Mouse (Mus musculus) olfactory bulb, adult 2 months (tissue): ENCODE results near the gene Ehhadh. TPM values are rescaled to one million over a fixed set of nuclear protein-coding genes. Genes with fewer than 3 reads are reported as not detected.

Source experiments
- H3K27ac ChIP-seq: fragments of 200-500 bp; 2 replicates; pipeline ENCODE4 v1.5.1; 2012; ENCODE audit warnings: low read depth, low read length; ENCODE audit not compliant: insufficient read depth
- H3K4me1 ChIP-seq: fragments of 200-500 bp; 2 replicates; pipeline ENCODE4 v1.6.1; 2012; ENCODE audit warnings: low read length; ENCODE audit not compliant: control insufficient read depth, insufficient read depth
- H3K4me3 ChIP-seq: fragments of 200-500 bp; 2 replicates; pipeline ENCODE4 v1.5.1; 2012; ENCODE audit warnings: mild to moderate bottlenecking, low read depth, low read length, moderate library complexity; ENCODE audit not compliant: insufficient read depth
- CTCF ChIP-seq: fragments of 200-500 bp; IDR thresholded peaks from 2 replicates; pipeline ENCODE4 v1.5.1; 2012; ENCODE audit warnings: low read depth, mild to moderate bottlenecking, low read length, moderate library complexity; ENCODE audit not compliant: insufficient read depth
- POLR2A ChIP-seq: fragments of 200-500 bp; IDR thresholded peaks from 2 replicates; pipeline ENCODE4 v1.6.1; 2012; ENCODE audit warnings: mild to moderate bottlenecking, low read depth, low read length, moderate library complexity; ENCODE audit not compliant: insufficient read depth
- WGBS: fragments of 180-500 bp; shearing (Covaris S2); methylation state at CpG from one replicate; pipeline ENCODE4 v1.1.7; 2018; 5-methylcytosine and 5-hydroxymethylcytosine counted together
- polyA plus RNA-seq: library from polyadenylated mRNA; stranded (reverse); fragments of >200 nt; gene quantifications from 2 replicates; pipeline ENCODE4 v1.2.4, GENCODE M21; 2012; ENCODE audit warnings: low replicate concordance; ENCODE audit not compliant: missing spikeins, insufficient read depth, insufficient read length

Gene Ehhadh
- polyA plus RNA-seq, 1 experiment: not detected

DNA sequence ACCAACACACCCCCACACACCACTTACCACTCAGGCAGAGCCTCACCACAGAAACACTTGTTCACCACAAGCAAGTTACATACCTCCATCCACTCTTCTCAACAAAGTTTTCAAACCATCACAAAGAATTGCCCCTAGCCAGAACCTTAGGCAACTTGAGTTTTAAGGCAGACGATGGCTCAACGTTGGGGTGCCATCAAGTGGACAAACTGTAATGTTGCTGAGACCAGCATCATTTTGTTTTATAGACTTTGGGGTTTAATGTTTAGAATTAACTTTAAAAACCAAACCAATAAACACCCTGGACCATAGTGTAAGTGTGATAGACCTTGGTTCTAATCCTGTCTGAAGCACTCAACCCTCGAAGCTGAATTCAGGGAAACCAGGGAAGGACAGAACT, 19.4 kb downstream of the Ehhadh start:
- Histone ChIP-seq H3K4me1 (no peaks in the 10 kb centered on the region), H3K4me3 (no peak overlapping the region), H3K27ac (no peak overlapping the region)
- WGBS: 78% methylated on average over 3 of the region's 3 CpGs
- no peak for TF ChIP-seq CTCF

DNA sequence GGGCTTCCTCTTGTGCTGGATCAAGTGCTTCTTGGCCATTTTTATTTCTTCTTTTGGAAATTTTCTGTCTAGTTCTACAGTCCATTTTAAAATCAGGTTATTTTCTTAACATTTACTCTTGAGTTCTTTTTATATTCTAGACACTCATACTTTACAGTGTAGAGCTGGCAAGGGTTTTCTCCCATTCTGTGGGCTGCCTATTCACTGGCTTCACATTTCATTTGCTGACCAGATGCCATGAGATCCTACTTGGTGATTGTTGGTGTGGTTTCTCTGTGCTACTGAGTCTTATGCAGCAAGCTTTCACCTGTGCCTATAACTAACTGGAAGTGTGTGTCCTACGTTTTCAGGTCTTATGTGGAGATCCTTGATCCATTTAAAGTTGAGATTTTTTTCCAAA, 29.2 kb downstream of the Ehhadh start:
- Histone ChIP-seq H3K4me3 (no peak overlapping the region), H3K27ac (no peak overlapping the region), H3K4me1 (no peaks in the 10 kb centered on the region)
- WGBS: 91% methylated on average over 1 of the region's 1 CpGs
- TF ChIP-seq CTCF (no peak), POLR2A (no peak)

DNA sequence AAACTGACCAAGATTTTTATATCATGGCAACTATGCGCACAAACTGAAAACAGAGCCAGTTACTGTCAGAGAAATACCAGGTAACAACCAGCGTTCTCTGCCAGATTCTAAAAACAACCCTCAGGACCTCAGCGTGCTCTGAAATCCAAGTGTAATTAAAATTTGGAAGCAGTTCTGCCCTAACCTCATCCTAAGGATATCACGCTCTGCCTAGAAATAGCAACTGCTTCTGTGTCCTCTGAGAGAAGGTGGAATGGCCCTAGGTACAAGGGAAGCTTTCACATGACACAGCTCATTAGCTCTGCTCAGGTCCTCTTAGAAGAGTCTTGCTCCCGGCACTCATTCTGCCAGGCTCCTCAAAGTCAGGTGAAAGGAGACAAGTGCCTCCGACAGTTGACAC, 44.2 kb downstream of the Ehhadh start:
- Histone ChIP-seq H3K4me3 (no peak overlapping the region), H3K27ac (no peak overlapping the region), H3K4me1 (no peaks in the 10 kb centered on the region)
- WGBS: 86% methylated on average over 6 of the region's 6 CpGs
- no peak for TF ChIP-seq CTCF
- no peak for TF ChIP-seq POLR2A

DNA sequence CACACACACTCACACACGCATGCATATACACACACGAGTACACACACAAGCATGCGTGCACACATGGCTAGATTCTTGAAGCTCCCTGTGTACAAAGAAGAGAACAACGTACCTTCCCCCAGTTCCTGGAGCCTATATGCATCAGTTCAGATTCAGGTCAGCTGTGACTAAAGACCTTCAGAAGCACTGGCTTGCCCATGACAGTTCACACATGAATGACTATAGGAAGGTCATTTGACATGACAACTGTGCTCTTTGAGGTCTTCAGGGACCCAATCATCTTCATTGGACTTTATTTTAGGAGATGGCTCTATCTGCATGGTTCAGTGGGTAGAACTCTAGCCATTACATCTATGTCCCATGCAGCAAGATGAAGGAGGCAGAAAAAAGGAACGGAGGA, 44.7 kb downstream of the Ehhadh start:
- Histone ChIP-seq H3K27ac (no peak overlapping the region), H3K4me3 (no peak overlapping the region), H3K4me1 (no peaks in the 10 kb centered on the region)
- 95% methylated on average over 5 of the region's 5 CpGs for WGBS
- TF ChIP-seq CTCF (no peak), POLR2A (no peak)

DNA sequence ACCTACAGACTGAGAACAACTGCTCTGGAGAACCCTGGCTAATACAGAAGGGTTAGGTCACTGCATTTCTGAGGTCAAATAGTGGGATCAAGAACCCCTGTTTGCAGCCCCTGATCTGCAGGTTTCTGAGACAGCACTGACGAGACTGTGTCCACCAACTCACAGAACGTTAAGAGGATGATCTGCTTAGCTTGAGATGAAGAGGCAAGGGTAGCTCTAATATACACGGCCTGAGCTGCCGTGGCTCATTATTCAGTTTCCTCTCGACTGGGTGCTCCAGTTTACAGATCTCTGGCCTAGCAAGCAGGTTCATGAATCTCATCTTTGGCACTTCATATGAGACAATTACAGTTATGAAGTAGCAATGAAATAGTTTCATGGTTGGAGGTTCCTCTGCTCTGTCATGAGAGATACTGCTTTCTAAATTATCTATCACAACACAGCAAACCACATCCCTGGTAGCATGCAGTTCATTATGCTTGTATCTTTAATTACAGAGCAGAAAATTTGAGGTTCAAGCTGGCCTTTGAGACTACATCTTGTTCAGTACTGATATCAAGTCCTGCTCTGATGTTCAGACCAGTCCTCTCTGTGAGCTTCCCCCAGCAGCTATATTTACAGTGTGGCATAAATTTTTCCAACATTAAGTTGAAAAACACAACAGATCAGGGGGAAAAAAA, 45.3 kb downstream of the Ehhadh start:
- 84% methylated on average over 5 of the region's 5 CpGs for WGBS
- H3K4me1 ChIP-seq: no peaks in the 10 kb centered on the region
- no peak overlapping the region for H3K27ac ChIP-seq
- TF ChIP-seq POLR2A (no peak), CTCF (no peak)
- H3K4me3 ChIP-seq: no peak overlapping the region

DNA sequence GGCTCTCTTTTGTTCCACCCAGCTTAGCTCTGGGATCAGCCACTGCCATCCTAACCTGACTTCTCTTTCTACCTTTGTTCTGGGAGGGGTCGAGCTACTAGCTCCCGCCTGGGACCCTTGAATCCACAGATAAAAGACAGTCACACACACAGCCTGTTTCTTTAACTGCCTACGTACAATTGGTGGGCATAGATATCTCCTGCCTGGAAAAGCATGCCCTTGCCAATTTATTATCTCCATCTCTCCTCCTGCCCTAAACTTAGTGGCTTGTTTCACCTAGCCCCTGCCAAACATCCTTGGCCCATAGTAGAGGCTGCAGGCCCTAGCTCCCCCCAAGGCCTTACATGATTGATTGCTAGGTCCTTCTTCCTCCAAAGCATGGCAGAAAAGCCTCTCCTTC, 46.1 kb downstream of the Ehhadh start:
- no peaks in the 10 kb centered on the region for H3K4me1 ChIP-seq
- no peak overlapping the region for H3K27ac ChIP-seq
- TF ChIP-seq POLR2A (no peak), CTCF (no peak)
- no peak overlapping the region for H3K4me3 ChIP-seq
- 65% methylated on average over 3 of the region's 3 CpGs for WGBS

DNA sequence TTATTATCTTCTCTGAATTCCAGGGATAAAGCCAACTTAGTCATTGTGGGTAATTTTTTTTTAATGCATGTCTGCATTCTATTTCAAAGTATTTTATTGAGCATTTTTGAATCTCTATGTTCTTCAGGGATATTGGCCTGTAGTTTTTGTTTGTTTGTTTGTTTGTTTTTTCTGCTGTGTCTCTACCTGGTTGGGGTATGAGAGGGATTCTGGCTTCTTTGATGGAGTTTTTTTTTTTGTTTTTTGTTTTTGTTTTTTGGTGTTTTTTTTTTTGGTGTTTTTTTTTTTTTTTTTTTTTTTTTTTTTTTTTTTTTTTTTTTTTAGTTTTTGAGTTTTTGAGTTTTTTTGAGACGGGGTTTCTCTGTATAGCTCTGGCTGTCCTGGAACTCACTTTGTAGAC, 52.0 kb downstream of the Ehhadh start:
- 94% methylated on average over 1 of the region's 1 CpGs for whole genome bisulfite sequencing
- TF ChIP-seq POLR2A (no peak), CTCF (no peak)
- Histone ChIP-seq H3K4me3 (no peak overlapping the region), H3K27ac (no peak overlapping the region), H3K4me1 (no peaks in the 10 kb centered on the region)

DNA sequence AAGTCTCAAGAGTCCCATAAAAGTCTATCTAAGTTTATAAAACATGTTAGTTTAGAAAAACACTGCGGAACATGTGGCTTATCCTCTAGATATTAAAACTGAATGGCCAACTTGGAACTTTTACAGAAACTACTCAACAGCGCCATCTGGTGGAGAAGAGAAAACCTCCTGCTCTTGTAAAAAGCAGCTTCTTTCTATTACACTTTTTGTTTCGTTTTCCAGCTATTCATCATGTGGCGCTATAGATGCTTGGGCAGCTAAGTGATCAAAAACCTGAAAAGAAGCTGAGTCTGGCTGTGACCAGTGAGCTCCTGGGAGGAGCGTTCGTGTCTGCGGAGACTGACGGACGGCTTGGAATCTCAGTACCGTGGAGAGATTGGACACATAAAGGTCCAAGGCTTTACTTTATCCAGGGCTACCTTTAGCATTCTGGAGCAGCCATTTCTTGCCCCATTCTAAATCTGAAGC, 59.7 kb downstream of the Ehhadh start:
- no peak for TF ChIP-seq CTCF
- no peak for TF ChIP-seq POLR2A
- H3K4me1 ChIP-seq: no peaks in the 10 kb centered on the region
- no peak overlapping the region for H3K27ac ChIP-seq
- WGBS: 8% methylated on average over 10 of the region's 10 CpGs
- peak overlapping the region; percentile 47 for H3K4me3 ChIP-seq

DNA sequence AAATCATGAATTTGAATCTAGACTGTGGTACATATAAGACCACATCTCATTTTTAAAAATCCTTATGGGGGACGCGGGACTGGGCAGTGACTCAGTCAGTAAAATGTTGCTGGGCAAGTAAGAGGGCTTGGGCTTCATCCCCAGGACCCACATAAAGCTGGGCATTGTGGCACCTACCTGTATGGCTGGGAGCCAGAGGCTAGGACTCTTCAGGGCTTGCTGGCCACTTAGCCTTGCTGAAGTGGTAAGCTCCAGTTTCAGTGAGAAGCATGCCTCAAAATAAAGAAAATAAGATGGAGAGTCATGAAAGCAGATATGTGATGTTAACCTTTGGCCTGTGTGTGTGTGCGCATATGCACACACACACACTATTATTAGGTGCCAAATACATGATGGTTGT, 60.2 kb downstream of the Ehhadh start:
- H3K4me3 ChIP-seq: no peak overlapping the region
- no peaks in the 10 kb centered on the region for H3K4me1 ChIP-seq
- H3K27ac ChIP-seq: no peak overlapping the region
- TF ChIP-seq CTCF: no peak
- no peak for TF ChIP-seq POLR2A
- WGBS: 89% methylated on average over 3 of the region's 3 CpGs

DNA sequence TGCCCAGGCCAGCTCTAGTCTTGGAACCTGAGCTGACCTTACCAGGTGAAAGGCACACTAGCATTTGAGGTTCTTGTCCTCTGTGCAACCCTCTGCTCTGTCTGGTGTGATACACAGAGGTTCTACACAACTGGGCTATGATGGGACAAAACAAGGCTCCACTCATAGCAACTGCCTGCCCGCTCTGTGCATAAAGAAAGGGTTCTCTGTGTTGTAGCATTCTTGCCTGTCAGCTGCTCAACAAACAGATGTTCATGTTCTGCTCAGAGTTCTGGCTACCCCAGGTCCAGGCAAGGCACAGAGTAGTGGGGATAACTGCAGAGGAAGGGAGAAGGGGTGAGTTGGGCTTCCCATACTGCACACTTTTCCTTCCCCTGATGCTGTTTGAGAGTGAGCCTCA, 63.3 kb downstream of the Ehhadh start:
- no peaks in the 10 kb centered on the region for H3K4me1 ChIP-seq
- WGBS: 90% methylated on average over 1 of the region's 1 CpGs
- TF ChIP-seq CTCF (no peak), POLR2A (no peak)
- no peak overlapping the region for H3K4me3 ChIP-seq
- H3K27ac ChIP-seq: no peak overlapping the region
